Comparison of ENCODE assay signal across 17 mouse cellular contexts in genomic region chr14:10509252-10509651, GRCm38 (mm10).
"Had no signal": no experiment of that assay in that cellular context is flagged by ENCODE, and none has a peak within 500 bp of the region (broad histone marks: within the 10 kb centered on the region; RNA-seq: fewer than 3 reads in every experiment).

No protein-coding gene starts in this region.

- DNase-seq: left cerebral cortex, postnatal 4 days; liver; liver, embryonic 13.5 days; liver, postnatal 0 days; lung, adult 18-20 months; lung, adult 2 months; lung, embryonic 14.5 days; lung, postnatal 10 days; lung, postnatal 14 days; lung, postnatal 36 days; lung, postnatal 4 days; midbrain, embryonic 14.5 days had no signal

- ATAC-seq: liver, embryonic 12.5 days; liver, postnatal 0 days; lung, postnatal 0 days; midbrain, embryonic 13.5 days; midbrain, embryonic 15.5 days; midbrain, embryonic 16.5 days had no signal
